Mouse (Mus musculus) kidney, embryonic 16.5 days (tissue): ENCODE measurements around the gene Sema3b. TPM values are rescaled to one million over a fixed set of nuclear protein-coding genes. Genes with fewer than 3 reads are reported as not detected.

Experiments
- ATAC-seq: fragments of 200-750 bp; cut with Nextera tagmentation; 2 replicates; pipeline ENCODE4 v1.8.0; 2017; ENCODE audit warnings: moderate TSS enrichment; ENCODE audit not compliant: low FRiP score, low TSS enrichment
- H3K27ac ChIP-seq: fragments of 300-500 bp; sonication (generic); 2 replicates; pipeline ENCODE4 v1.5.1; 2014; ENCODE audit warnings: low read length
- H3K27me3 ChIP-seq: fragments of 300-500 bp; sonication (generic); 2 replicates; pipeline ENCODE4 v1.6.1; 2014; ENCODE audit warnings: low read length, control low read depth, mixed read lengths; ENCODE audit not compliant: insufficient read depth
- H3K36me3 ChIP-seq: fragments of 300-500 bp; sonication (generic); 2 replicates; pipeline ENCODE4 v1.6.1; 2014; ENCODE audit warnings: low read length, control low read depth, mixed read lengths; ENCODE audit not compliant: insufficient read depth
- H3K4me1 ChIP-seq: fragments of 300-500 bp; sonication (generic); 2 replicates; pipeline ENCODE4 v1.6.1; 2014; ENCODE audit warnings: low read length, control low read depth, mixed read lengths; ENCODE audit not compliant: insufficient read depth
- H3K4me2 ChIP-seq: fragments of 300-500 bp; sonication (generic); replicated peaks from 2 replicates; pipeline ENCODE4 v1.6.1; 2014; ENCODE audit warnings: low read depth, low read length
- H3K4me3 ChIP-seq: fragments of 300-500 bp; sonication (generic); 2 replicates; pipeline ENCODE4 v1.5.1; 2014; ENCODE audit warnings: mild to moderate bottlenecking, low read length
- H3K9ac ChIP-seq: fragments of 300-500 bp; sonication (generic); replicated peaks from 2 replicates; pipeline ENCODE4 v1.6.1; 2014; ENCODE audit warnings: low read length
- H3K9me3 ChIP-seq: fragments of 300-500 bp; sonication (generic); 2 replicates; pipeline ENCODE4 v1.6.1; 2016; ENCODE audit warnings: low read length, control low read depth
- WGBS: fragments of 180-500 bp; shearing (Covaris S2); extraction: QIAGEN DNeasy Blood & Tissue Kit; methylation state at CpG from one replicate; pipeline ENCODE4 v1.1.7; 2014; 5-methylcytosine and 5-hydroxymethylcytosine counted together
- polyA plus RNA-seq: library from polyadenylated mRNA; unstranded; fragments of >200 nt; fragmentation: Nextera tagmentation; extraction: Ambion mirVana; gene quantifications from 2 replicates; pipeline ENCODE4 v1.2.1, GENCODE M21; 2015

The Sema3b gene
- polyA plus RNA-seq, 1 experiment from 2014 or later, result 31.3 TPM

- Histone ChIP-seq H3K4me2 (no peak overlapping the region), H3K9me3 (no peaks in the 10 kb centered on the region), H3K4me3 (no peak overlapping the region), H3K27me3 (no peaks in the 10 kb centered on the region), H3K9ac (no peak overlapping the region; the same call in 1 of the 2 replicates), H3K4me1 (peaks cover 4% of the 10 kb centered on the region), H3K36me3 (peaks cover 26% of the 10 kb centered on the region), H3K27ac (no peak overlapping the region)
- WGBS, result 83% methylated on average over 11 of the region's 11 CpGs
- no peak for ATAC-seq
Observed at GRCm38 (mm10) chr9:107596619-107597569, 12.1 kb downstream of the Sema3b start.

DNA sequence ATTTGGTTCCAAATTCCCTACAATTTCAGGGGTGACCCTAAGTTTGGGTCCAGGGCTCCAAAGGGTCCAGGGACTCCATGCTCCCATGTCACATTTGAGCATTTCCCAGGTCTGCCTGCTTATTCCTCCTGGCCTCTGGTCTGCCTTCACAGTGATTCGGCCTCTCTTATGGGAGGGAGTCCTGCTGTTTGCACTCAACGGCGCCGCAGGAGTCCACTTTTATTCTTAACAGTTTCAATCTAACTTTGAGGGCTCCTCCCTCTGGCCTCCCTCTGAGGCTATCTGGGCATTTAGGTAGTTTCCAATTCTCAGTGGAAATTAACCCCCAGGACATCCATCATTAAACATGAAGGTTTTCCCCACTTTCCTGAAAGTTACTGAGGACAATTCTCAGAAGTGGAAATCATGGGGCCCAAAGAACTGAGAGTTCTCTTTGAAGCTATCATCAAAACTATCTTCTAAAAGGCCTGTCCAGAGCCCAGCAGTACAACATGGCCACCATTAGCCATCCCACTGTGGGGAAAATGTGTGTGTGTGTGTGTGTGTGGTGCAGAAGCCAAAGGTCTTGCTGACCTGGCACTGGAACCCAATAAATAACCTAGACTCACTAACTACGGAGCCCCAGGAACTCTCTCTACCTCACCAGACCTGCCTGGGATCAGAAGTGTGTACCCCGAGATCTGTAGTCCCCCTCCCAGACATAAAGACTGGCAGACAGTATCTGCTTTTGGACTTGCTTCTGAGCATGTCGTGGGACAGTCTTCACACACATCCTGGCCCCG lies 14.6 kb downstream of the Sema3b start:
- no peak for ATAC-seq
- H3K27me3 ChIP-seq, result no peaks in the 10 kb centered on the region
- H3K9ac ChIP-seq, result no peak overlapping the region
- no peak overlapping the region for H3K27ac ChIP-seq
- no peak overlapping the region for H3K4me3 ChIP-seq
- peaks cover 2% of the 10 kb centered on the region; the same call in 1 of the 2 replicates for H3K4me1 ChIP-seq
- H3K9me3 ChIP-seq, result no peaks in the 10 kb centered on the region
- H3K36me3 ChIP-seq, result peaks cover 46% of the 10 kb centered on the region
- no peak overlapping the region for H3K4me2 ChIP-seq
- WGBS, result 73% methylated on average over 8 of the region's 8 CpGs

DNA sequence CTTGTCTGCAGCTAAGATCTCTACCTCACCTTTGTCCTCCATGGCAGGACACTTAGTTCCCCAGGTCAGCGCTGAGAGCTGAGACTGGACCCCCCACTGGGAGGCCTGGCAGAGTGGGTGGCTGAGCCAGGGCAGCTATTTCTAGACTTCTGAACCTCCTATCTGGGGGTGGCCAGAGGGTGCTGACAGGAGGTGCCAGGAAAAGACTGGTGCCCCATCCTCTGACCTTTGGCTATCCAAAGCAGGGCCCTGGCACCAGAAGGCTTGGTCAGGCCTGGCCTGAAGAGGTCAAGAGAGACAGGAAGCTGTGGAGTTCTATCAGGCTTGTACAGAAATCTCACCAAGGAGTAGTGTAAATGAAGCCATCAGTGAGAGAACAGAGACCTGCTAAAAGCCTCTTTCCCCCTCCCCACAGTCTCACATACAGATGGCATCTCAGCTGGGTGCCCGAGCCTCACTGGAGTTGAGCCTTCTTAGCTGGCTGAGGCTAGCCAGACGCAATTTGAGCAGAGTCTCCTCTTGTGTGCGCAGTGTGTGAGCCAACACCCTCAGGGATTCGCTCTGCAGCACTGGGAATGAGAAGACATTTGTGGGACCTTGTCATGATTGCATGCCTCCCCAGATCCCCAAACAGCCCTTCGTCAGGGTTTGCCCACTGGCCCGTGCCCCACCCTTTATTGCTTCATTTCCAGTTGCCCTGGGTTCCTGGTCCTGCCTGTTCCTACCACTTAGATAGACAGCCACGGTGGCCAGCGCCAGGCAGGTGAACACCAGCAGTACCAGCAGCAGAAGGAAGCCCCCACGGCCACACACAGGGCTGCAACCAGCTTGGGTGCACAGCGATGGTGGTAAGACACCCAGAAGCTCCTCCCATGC lies 15.7 kb downstream of the Sema3b start:
- WGBS, result 88% methylated on average over 11 of the region's 11 CpGs
- peaks cover 47% of the 10 kb centered on the region for H3K36me3 ChIP-seq

DNA sequence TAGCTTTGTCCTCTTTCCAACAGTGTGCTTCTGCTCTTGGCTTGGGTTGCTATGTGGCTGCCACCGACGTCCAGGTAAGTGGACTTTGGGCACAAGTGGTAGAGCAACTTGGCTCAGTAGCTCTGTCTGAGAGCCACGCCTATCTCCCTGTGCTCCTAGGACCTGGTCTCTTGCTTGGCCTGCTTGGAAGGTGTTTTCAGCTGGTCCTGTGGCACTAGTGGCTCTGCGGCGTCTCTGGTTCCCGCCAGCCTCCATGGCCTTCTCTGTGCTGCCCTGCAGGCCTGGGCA lies 18.3 kb downstream of the Sema3b start:
- H3K27me3 ChIP-seq, result no peaks in the 10 kb centered on the region
- H3K9me3 ChIP-seq, result no peaks in the 10 kb centered on the region
- peaks cover 47% of the 10 kb centered on the region for H3K36me3 ChIP-seq
- 96% methylated on average over 6 of the region's 6 CpGs for WGBS
- H3K4me3 ChIP-seq, result no peak overlapping the region
- H3K4me1 ChIP-seq, result peaks cover 13% of the 10 kb centered on the region
- ATAC-seq, result no peak
- no peak overlapping the region for H3K9ac ChIP-seq
- H3K27ac ChIP-seq, result no peak overlapping the region
- H3K4me2 ChIP-seq, result no peak overlapping the region

More for the DNA sequence above, 15.7 kb downstream of the Sema3b start:
- Histone ChIP-seq H3K27me3 (no peaks in the 10 kb centered on the region), H3K4me3 (no peak overlapping the region), H3K9ac (no peak overlapping the region), H3K27ac (no peak overlapping the region), H3K4me2 (no peak overlapping the region), H3K4me1 (peaks cover 9% of the 10 kb centered on the region), H3K9me3 (no peaks in the 10 kb centered on the region)
- ATAC-seq, result no peak

GRCm38 (mm10) chr9:107590058-107590772 lies 18.8 kb downstream of the Sema3b start:
- Histone ChIP-seq H3K4me1 (peaks cover 13% of the 10 kb centered on the region), H3K27ac (no peak overlapping the region), H3K36me3 (peaks cover 49% of the 10 kb centered on the region), H3K4me2 (no peak overlapping the region), H3K27me3 (no peaks in the 10 kb centered on the region), H3K4me3 (no peak overlapping the region), H3K9ac (no peak overlapping the region), H3K9me3 (no peaks in the 10 kb centered on the region)
- WGBS, result 86% methylated on average over 25 of the region's 25 CpGs
- ATAC-seq, result no peak

- no peaks in the 10 kb centered on the region for H3K9me3 ChIP-seq
- H3K9ac ChIP-seq, result peak overlapping the region; percentile 76
- H3K4me3 ChIP-seq, result peak overlapping the region; percentile 80
- H3K4me1 ChIP-seq, result peaks cover 13% of the 10 kb centered on the region
- peaks cover 41% of the 10 kb centered on the region for H3K36me3 ChIP-seq
- H3K27me3 ChIP-seq, result no peaks in the 10 kb centered on the region
- H3K4me2 ChIP-seq, result peak overlapping the region; percentile 95
- WGBS, result 1% methylated on average over 33 of the region's 33 CpGs
- peak; percentile 46 for ATAC-seq
- peak overlapping the region; percentile 62; the same call in 1 of the 2 replicates for H3K27ac ChIP-seq
Observed at GRCm38 (mm10) chr9:107587833-107588639, 21.0 kb downstream of the Sema3b start.

DNA sequence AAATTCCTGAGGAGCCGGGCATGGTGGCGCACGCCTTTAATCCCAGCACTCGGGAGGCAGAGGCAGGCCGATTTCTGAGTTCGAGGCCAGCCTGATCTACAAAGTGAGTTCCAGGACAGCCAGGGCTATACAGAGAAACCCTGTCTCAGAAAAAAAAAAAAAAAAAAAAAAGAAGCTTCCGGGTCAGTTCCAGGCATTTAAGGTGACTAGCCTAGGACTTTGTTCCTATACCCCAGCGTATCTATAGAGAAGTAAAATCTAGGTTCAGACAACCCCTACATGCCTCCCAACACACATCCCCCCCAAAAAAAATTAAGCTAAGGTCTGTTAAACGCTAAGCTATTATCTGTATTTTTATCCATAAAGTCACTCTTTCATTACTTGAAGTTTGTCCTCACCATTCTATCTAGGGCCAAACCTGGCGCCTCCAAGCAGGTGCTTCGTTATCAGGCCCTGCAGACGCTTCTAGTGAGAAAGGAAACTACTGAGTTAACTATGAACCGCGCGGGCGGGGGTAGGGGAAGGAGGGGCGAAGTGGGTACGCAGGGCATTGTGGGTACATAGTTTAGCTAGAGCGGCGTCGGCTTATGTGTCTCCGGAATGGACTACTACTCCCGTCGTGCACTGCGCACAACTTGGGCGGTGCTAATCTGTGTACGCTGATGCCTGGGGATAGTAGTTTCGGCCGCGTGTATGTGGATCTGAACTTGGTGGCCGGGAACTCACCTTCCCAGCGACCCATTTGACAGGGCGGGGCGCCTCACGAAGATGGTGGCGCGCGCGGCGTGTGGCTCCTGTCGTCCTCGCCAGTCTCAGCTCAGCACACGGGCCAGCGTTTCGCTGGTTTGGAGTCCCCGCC lies 21.8 kb downstream of the Sema3b start, which contains the start of gene Ifrd2:
Ifrd2 (plus strand) TSS at position 669 of the 859 bp plus-strand sequence.
- H3K27ac ChIP-seq, result peak within 1 kb of the TSS; percentile 62; the same call in 1 of the 2 replicates

DNA sequence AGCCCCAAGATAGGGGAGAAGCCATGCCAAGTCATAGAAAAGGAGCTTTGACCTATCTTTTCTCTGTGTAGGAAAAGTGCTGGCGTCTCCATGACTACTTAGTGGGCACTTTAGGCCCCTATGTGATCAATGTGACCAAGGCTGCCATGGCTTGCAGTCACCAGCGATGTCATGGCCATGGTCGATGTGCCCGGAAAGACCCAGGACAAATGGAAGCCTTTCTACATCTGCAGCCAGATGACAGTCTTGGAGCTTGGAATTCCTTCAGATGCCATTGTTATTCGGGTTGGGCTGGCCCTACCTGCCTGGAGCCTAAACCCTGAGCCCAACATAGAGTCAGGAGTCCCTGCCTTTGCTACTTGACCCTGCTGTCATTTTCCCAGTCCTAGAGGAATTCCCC lies 22.5 kb downstream of the Sema3b start:
- Histone ChIP-seq H3K4me3 (no peak overlapping the region), H3K4me1 (peaks cover 20% of the 10 kb centered on the region), H3K4me2 (no peak overlapping the region), H3K27ac (no peak overlapping the region), H3K9me3 (no peaks in the 10 kb centered on the region), H3K36me3 (peaks cover 32% of the 10 kb centered on the region), H3K9ac (no peak overlapping the region), H3K27me3 (no peaks in the 10 kb centered on the region)
- 86% methylated on average over 5 of the region's 5 CpGs for WGBS
- no peak for ATAC-seq

More for the DNA sequence above, 21.8 kb downstream of the Sema3b start, which contains the start of gene Ifrd2:
- peak; percentile 98 for ATAC-seq
- Histone ChIP-seq H3K4me2 (peak within 1 kb of the TSS; percentile 95), H3K9me3 (no peaks in the 10 kb centered on the region), H3K36me3 (peaks cover 38% of the 10 kb centered on the region), H3K27me3 (no peaks in the 10 kb centered on the region), H3K4me3 (peak within 1 kb of the TSS; percentile 80), H3K9ac (peak within 1 kb of the TSS; percentile 76), H3K4me1 (peaks cover 13% of the 10 kb centered on the region)
- WGBS, result 12% methylated on average over 46 of the region's 46 CpGs
